Mouse (Mus musculus): ENCODE data around the gene Becn1. TPM values are rescaled to one million over a fixed set of nuclear protein-coding genes. Genes with fewer than 3 reads are reported as not detected.

The Becn1 gene
- polyA plus RNA-seq, 1 experiment = 173 TPM

GRCm38 (mm10) chr11:101307744-101308143 is 5.7 kb upstream of the Becn1 start:
- WGBS = 52% methylated on average over 5 of the region's 5 CpGs
- H3K4me3 ChIP-seq (replicated peaks; ENCODE audit: control insufficient read depth, low read depth, low read length) = no peak overlapping the region
- TF ChIP-seq CTCF (IDR thresholded peaks at IDR 0.05; ENCODE audit: control insufficient read depth, insufficient read depth, low read length) (no peak), POLR2A (IDR thresholded peaks at IDR 0.05; ENCODE audit: borderline replicate concordance, control insufficient read depth, low read depth, low read length) (no peak)

GRCm38 (mm10) chr11:101301299-101302003 is 635 bp downstream of the Becn1 start:
- Histone ChIP-seq H3K4me3 (replicated peaks; ENCODE audit: control insufficient read depth, low read depth, low read length) (peak overlapping the region; percentile 77), H3K4me1 (ENCODE audit: control insufficient read depth, insufficient read depth, low read length) (no peaks in the 10 kb centered on the region; the same call in 1 of the 2 replicates), H3K27ac (ENCODE audit: control insufficient read depth, insufficient read depth, low read depth, low read length, poor library complexity) (peak overlapping the region; percentile 60)
- TF ChIP-seq POLR2A (IDR thresholded peaks at IDR 0.05; ENCODE audit: borderline replicate concordance, control insufficient read depth, low read depth, low read length) (no peak), CTCF (IDR thresholded peaks at IDR 0.05; ENCODE audit: control insufficient read depth, insufficient read depth, low read length) (no peak)
- WGBS = 8% methylated on average over 26 of the region's 26 CpGs

More at GRCm38 (mm10) chr11:101307744-101308143, 5.7 kb upstream of the Becn1 start:
- Histone ChIP-seq H3K4me1 (ENCODE audit: control insufficient read depth, insufficient read depth, low read length) (no peaks in the 10 kb centered on the region), H3K27ac (ENCODE audit: control insufficient read depth, insufficient read depth, low read depth, low read length, poor library complexity) (no peak overlapping the region)

GRCm38 (mm10) chr11:101300881-101301280 is 1.2 kb downstream of the Becn1 start:
- peak overlapping the region; percentile 77 for H3K4me3 ChIP-seq (replicated peaks; ENCODE audit: control insufficient read depth, low read depth, low read length)

GRCm38 (mm10) chr11:101295191-101295590 is 6.9 kb downstream of the Becn1 start:
- Histone ChIP-seq H3K27ac (ENCODE audit: control insufficient read depth, insufficient read depth, low read depth, low read length, poor library complexity) (no peak overlapping the region), H3K4me3 (replicated peaks; ENCODE audit: control insufficient read depth, low read depth, low read length) (no peak overlapping the region), H3K4me1 (ENCODE audit: control insufficient read depth, insufficient read depth, low read length) (no peaks in the 10 kb centered on the region; the same call in 1 of the 2 replicates)
- WGBS = 96% methylated on average over 8 of the region's 8 CpGs
- no peak for TF ChIP-seq POLR2A (IDR thresholded peaks at IDR 0.05; ENCODE audit: borderline replicate concordance, control insufficient read depth, low read depth, low read length)
- no peak for TF ChIP-seq CTCF (IDR thresholded peaks at IDR 0.05; ENCODE audit: control insufficient read depth, insufficient read depth, low read length)

More at GRCm38 (mm10) chr11:101300881-101301280, 1.2 kb downstream of the Becn1 start:
- Histone ChIP-seq H3K27ac (ENCODE audit: control insufficient read depth, insufficient read depth, low read depth, low read length, poor library complexity) (no peak overlapping the region), H3K4me1 (ENCODE audit: control insufficient read depth, insufficient read depth, low read length) (no peaks in the 10 kb centered on the region; the same call in 1 of the 2 replicates)
- 57% methylated on average over 7 of the region's 7 CpGs for WGBS
- TF ChIP-seq POLR2A (IDR thresholded peaks at IDR 0.05; ENCODE audit: borderline replicate concordance, control insufficient read depth, low read depth, low read length) = no peak
- peak; percentile 43 for TF ChIP-seq CTCF (IDR thresholded peaks at IDR 0.05; ENCODE audit: control insufficient read depth, insufficient read depth, low read length)

- no peak for TF ChIP-seq POLR2A (IDR thresholded peaks at IDR 0.05; ENCODE audit: borderline replicate concordance, control insufficient read depth, low read depth, low read length)
- TF ChIP-seq CTCF (IDR thresholded peaks at IDR 0.05; ENCODE audit: control insufficient read depth, insufficient read depth, low read length) = no peak
- Histone ChIP-seq H3K4me1 (ENCODE audit: control insufficient read depth, insufficient read depth, low read length) (no peaks in the 10 kb centered on the region), H3K27ac (ENCODE audit: control insufficient read depth, insufficient read depth, low read depth, low read length, poor library complexity) (no peak overlapping the region), H3K4me3 (replicated peaks; ENCODE audit: control insufficient read depth, low read depth, low read length) (no peak overlapping the region)
- 93% methylated on average over 8 of the region's 8 CpGs for WGBS
Observed at GRCm38 (mm10) chr11:101291231-101291630, 10.9 kb downstream of the Becn1 start.

- WGBS = 58% methylated on average over 9 of the region's 9 CpGs
- TF ChIP-seq POLR2A (IDR thresholded peaks at IDR 0.05; ENCODE audit: borderline replicate concordance, control insufficient read depth, low read depth, low read length) (no peak), CTCF (IDR thresholded peaks at IDR 0.05; ENCODE audit: control insufficient read depth, insufficient read depth, low read length) (no peak)
- H3K4me3 ChIP-seq (replicated peaks; ENCODE audit: control insufficient read depth, low read depth, low read length) = no peak overlapping the region
- no peak overlapping the region for H3K27ac ChIP-seq (ENCODE audit: control insufficient read depth, insufficient read depth, low read depth, low read length, poor library complexity)
- H3K4me1 ChIP-seq (ENCODE audit: control insufficient read depth, insufficient read depth, low read length) = no peaks in the 10 kb centered on the region; the same call in 1 of the 2 replicates
Observed at GRCm38 (mm10) chr11:101287306-101287705, 14.8 kb downstream of the Becn1 start.

- Histone ChIP-seq H3K4me1 (ENCODE audit: control insufficient read depth, insufficient read depth, low read length) (no peaks in the 10 kb centered on the region; the same call in 1 of the 2 replicates), H3K4me3 (replicated peaks; ENCODE audit: control insufficient read depth, low read depth, low read length) (no peak overlapping the region), H3K27ac (ENCODE audit: control insufficient read depth, insufficient read depth, low read depth, low read length, poor library complexity) (no peak overlapping the region)
- TF ChIP-seq CTCF (IDR thresholded peaks at IDR 0.05; ENCODE audit: control insufficient read depth, insufficient read depth, low read length) (no peak), POLR2A (IDR thresholded peaks at IDR 0.05; ENCODE audit: borderline replicate concordance, control insufficient read depth, low read depth, low read length) (no peak)
- WGBS = 84% methylated on average over 4 of the region's 4 CpGs
Observed at GRCm38 (mm10) chr11:101283805-101284204, 18.3 kb downstream of the Becn1 start.

GRCm38 (mm10) chr11:101282896-101283295 is 19.2 kb downstream of the Becn1 start:
- H3K27ac ChIP-seq (ENCODE audit: control insufficient read depth, insufficient read depth, low read depth, low read length, poor library complexity) = no peak overlapping the region
- peaks cover 2% of the 10 kb centered on the region for H3K4me1 ChIP-seq (ENCODE audit: control insufficient read depth, insufficient read depth, low read length)
- TF ChIP-seq POLR2A (IDR thresholded peaks at IDR 0.05; ENCODE audit: borderline replicate concordance, control insufficient read depth, low read depth, low read length) (no peak), CTCF (IDR thresholded peaks at IDR 0.05; ENCODE audit: control insufficient read depth, insufficient read depth, low read length) (no peak)
- 74% methylated on average over 5 of the region's 5 CpGs for WGBS
- H3K4me3 ChIP-seq (replicated peaks; ENCODE audit: control insufficient read depth, low read depth, low read length) = no peak overlapping the region
